Mouse (Mus musculus) thymus, postnatal 25 days (tissue): ENCODE results near the gene Wdtc1.

Experiments used
- DNase-seq: peaks from one replicate; pipeline ENCODE4 v3.0.0; 2022

Gene Wdtc1

GRCm38 (mm10) chr4:133278482-133278881 lies 74.8 kb downstream of the Wdtc1 start:
- no peak for DNase-seq

- no peak for DNase-seq
Observed at GRCm38 (mm10) chr4:133278067-133278466, 75.2 kb downstream of the Wdtc1 start.

GRCm38 (mm10) chr4:133277104-133278026 lies 75.9 kb downstream of the Wdtc1 start, which contains the start of gene Tmem222:
Gene Tmem222 (minus strand): TSS chr4:133277792.
- peak; percentile 95 for DNase-seq

GRCm38 (mm10) chr4:133270929-133271328 lies 82.4 kb downstream of the Wdtc1 start:
- DNase-seq: no peak

GRCm38 (mm10) chr4:133269596-133269995 lies 83.7 kb downstream of the Wdtc1 start:
- DNase-seq: no peak

GRCm38 (mm10) chr4:133268931-133269330 lies 84.3 kb downstream of the Wdtc1 start:
- no peak for DNase-seq

- DNase-seq: no peak
Observed at GRCm38 (mm10) chr4:133266248-133266880, 86.9 kb downstream of the Wdtc1 start.

- DNase-seq: no peak
Observed at GRCm38 (mm10) chr4:133265759-133266158, 87.5 kb downstream of the Wdtc1 start.

GRCm38 (mm10) chr4:133265297-133265696 lies 88.0 kb downstream of the Wdtc1 start:
- no peak for DNase-seq

- no peak for DNase-seq
Observed at GRCm38 (mm10) chr4:133264559-133264958, 88.7 kb downstream of the Wdtc1 start.

- no peak for DNase-seq
Observed at GRCm38 (mm10) chr4:133263756-133264155, 89.5 kb downstream of the Wdtc1 start.

GRCm38 (mm10) chr4:133262882-133263281 lies 90.4 kb downstream of the Wdtc1 start, which contains the start of gene Sytl1:
Gene Sytl1 (minus strand): TSS chr4:133263113.
- peak; percentile 56 for DNase-seq

GRCm38 (mm10) chr4:133262375-133262765 lies 90.9 kb downstream of the Wdtc1 start:
- no peak for DNase-seq

- peak; percentile 76 for DNase-seq
Observed at GRCm38 (mm10) chr4:133261641-133262374, 91.5 kb downstream of the Wdtc1 start.

- DNase-seq: no peak
Observed at GRCm38 (mm10) chr4:133257798-133258408, 95.4 kb downstream of the Wdtc1 start.

GRCm38 (mm10) chr4:133257230-133257629 lies 96.1 kb downstream of the Wdtc1 start:
- DNase-seq: no peak

GRCm38 (mm10) chr4:133256820-133257219 lies 96.5 kb downstream of the Wdtc1 start:
- no peak for DNase-seq

GRCm38 (mm10) chr4:133255392-133255791 lies 97.9 kb downstream of the Wdtc1 start:
- DNase-seq: no peak

GRCm38 (mm10) chr4:133253412-133253811 lies 99.9 kb downstream of the Wdtc1 start:
- no peak for DNase-seq

GRCm38 (mm10) chr4:133252089-133252488 lies 101.2 kb downstream of the Wdtc1 start:
- no peak for DNase-seq

GRCm38 (mm10) chr4:133251214-133251613 lies 102.1 kb downstream of the Wdtc1 start:
- no peak for DNase-seq

GRCm38 (mm10) chr4:133250609-133251008 lies 102.7 kb downstream of the Wdtc1 start:
- DNase-seq: peak; percentile 90
